Mouse (Mus musculus): ENCODE results near the gene Tenm2. TPM values are rescaled to one million over a fixed set of nuclear protein-coding genes. Genes with fewer than 3 reads are reported as not detected.
A peak's percentile ranks its signal among the peaks of the same experiment; 100 is the strongest.

The Tenm2 gene
- under 1 TPM; 0.62 to 0.76 TPM for total RNA-seq (2021)
- long read RNA-seq, experiment 1 = 0 reads
- long read RNA-seq, experiment 2 = 0 reads

DNA sequence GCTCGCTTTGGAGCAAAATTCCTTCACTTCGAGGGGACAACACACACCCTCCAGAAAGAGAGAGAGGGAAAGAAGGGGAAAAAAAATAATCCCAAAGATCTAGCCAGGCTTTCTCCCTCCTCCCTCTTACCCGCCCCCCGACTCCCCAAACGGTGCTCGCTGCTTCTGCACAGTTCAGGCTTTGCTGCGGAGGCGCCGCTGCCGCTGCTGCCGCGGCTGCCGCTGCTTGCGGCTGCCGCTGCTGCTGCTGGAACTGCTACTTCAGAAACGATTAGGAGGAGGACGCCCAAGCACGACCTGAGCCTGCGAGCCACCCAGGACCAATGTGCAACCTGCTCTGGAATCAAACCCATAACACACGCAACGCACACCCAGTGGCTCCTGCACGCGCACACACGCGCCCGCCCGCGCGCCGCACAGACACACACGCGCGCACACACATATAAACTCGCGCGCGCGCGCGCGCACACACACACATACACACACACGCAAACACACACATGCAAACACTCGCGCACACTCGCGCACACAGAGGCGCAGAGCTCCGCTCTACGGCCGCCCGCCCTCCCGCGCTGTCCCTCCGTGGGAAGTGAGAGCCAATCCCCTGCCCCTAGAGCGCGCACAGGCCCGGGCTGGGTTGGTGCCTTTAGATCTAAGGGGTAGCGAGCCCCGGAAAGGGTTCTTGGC, at the start of gene Tenm2:
Gene Tenm2 (minus strand): TSS at position 51 of the 687 bp plus-strand sequence.
- peak; percentile 14 for DNase-seq
- intact Hi-C loops (cut with DNase I; ENCODE audit: low total_unique reads) = no loop called here

DNA sequence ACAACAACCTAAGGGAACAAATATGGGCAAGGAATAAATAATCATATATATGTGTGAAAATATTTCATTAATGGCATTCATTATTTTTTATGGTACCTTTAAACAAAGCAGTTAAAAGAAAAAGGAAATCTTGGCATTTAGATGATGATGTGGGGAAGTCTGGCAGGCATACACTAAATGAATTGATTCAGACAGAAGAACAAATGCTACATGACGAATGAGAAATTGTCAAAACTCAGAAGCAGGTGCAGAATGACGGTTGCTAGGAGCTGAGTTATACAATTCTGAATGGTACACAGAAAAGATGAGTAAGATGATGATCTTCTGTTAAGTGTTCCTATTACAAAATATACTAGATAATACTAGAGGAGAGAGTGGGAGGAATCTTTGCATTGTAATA, 49.4 kb upstream of the Tenm2 start:
- DNase-seq = no peak
- intact Hi-C loops (cut with DNase I; ENCODE audit: low total_unique reads) = no loop called here

DNA sequence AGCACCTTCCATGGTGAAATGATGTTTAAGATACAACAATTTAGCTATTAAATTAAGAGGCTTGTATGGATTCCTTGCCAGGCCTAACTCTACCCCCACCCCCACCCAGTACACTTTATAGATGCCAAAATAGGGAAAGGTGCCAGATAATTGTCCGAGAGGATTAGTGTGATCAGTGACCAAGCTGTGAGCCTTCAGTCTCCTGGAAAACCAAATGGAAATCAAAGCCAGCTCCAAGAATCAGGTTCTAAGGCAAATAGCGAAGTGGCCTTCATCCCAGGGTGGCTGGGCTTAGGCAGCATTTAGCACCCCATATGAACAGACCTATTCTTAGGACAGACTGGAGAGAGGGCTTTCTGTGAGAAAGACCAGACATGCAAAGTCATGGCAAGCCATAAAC, 13.0 kb upstream of the Tenm2 start:
- no peak for DNase-seq
- intact Hi-C loops (cut with DNase I; ENCODE audit: low total_unique reads) = no loop called here

DNA sequence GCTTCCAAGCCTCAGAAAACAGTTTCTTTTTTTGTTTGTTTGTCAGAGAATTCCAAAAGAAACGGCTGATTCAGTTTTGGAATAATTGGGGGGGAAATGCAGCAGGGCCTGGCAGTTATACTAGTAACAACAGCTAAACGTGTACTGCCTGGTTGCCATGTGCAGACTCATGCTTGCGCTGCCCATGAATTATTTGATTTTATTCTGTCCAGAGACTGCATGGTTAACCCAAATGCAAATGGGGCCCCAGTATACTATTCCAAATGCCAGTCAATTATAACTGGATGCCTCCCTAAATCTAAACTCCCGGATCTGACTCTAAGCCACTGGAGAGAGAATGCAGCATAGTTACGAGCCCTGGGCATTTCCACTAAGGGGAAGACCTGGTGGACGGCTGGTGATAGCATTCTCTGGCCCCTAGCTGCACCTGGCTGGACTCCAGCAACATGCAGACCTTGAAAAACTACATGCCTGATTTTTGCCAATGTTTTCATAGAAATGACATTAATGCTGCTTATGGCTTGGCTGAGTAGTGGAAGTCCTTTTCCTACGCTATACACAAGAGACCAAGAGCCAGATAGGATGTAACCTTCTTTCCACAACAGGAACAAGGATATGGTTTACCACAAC, 1.4 kb upstream of the Tenm2 start:
- no peak for DNase-seq
- intact Hi-C loops (cut with DNase I; ENCODE audit: low total_unique reads) = no loop called here

DNA sequence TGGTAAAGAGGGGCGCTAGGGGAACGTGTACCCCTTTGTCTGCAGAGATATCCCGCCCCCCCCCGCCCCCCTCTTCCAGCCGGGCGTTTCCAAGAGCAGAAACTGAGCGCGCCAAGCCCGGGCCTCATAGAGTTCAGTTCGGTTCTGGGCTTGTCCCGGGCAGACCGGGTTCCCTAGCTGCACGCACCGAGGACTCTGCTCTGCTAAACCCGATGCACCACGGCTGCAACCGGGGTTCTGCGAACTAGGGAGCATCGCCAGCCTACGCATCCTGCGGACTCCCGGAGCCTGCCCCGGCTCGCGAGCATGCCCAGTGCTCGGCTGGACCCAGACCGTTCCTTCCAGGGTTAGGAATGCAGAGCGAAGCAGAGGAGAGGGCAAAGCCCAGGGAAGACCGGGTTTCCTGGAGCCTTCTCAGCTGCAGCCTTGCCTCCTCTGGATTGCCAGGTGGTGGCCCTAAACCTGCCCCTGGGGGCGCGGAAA, 878 bp upstream of the Tenm2 start:
- DNase-seq = peak; percentile 11
- intact Hi-C loops (cut with DNase I; ENCODE audit: low total_unique reads) = no loop called here

DNA sequence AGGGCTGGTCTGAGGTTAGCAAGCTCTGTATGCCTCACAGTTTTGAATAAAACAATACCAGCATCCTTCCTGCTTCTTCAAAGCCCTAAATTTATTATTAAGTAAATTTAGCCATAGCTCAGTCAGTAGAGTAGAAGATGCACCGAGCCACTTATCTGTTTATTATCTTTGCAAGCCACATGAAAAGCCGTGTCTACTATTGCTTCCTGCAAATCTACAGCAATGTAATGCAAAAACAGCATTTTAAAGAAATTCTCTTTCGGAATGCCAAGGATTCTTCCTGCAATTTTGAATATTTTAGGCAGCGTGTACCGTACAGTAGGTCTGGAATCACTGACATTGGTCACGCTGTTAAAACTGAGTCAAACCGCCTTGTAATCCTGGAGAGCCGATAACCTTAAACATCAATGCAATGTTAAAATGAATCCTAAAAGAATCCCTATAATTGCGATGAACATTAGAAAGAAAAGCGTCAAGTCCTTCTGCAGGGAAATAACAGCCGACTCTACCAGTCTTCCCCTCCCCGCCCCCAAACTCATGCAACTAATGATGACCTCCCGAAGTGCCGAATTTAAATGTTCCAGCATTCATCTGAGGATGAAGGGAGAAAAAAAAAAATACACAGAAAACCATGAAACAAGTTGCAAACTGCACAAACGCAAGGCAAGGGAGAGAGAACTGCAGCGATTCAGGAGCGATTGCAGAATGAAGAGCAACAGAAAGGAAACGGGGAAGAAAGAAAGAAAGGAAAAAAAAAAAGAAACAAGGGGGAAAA, 556 bp downstream of the Tenm2 start:
- no peak for DNase-seq
- intact Hi-C loops (cut with DNase I; ENCODE audit: low total_unique reads) = no loop called here

DNA sequence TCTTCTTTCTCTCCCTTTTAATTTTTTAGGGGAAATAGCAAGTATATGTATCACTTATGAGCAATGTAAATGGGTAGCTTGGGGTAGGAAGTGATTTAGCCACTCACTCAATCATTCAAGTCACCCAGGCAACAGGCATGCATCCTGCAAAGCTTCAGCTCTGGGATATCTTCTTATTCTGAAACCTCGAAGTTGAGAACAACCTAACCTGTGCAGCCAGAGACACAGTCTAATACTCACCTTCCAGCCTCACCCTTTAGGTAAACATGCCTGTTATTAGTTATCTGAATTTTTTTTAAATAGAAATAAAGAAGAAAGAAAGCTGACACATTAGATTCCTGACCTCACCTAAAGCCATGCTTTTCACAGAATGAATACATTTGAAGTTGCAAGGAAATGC, 8.4 kb downstream of the Tenm2 start:
- no peak for DNase-seq
- intact Hi-C loops (cut with DNase I; ENCODE audit: low total_unique reads) = no loop called here

DNA sequence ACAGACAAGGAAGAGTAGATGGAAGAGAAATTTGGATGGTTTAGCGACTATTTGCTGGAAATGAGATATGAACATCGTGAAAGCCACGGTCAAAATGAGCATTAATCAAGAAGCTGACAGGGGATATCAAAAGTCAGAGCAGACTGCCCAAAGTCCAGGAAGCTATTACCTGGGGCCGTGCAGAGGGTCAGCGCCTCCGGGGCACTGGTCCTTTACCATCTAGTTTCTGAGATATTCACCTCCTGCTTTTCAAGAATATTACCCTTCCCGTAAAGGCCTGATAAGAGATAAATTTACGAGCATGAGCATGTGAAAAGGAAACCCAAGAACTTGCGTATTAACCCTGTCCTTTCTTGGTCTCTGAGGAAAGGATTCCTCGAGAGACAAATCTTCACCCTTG, 8.8 kb downstream of the Tenm2 start:
- intact Hi-C loops (cut with DNase I; ENCODE audit: low total_unique reads) = no loop called here
- DNase-seq = no peak

DNA sequence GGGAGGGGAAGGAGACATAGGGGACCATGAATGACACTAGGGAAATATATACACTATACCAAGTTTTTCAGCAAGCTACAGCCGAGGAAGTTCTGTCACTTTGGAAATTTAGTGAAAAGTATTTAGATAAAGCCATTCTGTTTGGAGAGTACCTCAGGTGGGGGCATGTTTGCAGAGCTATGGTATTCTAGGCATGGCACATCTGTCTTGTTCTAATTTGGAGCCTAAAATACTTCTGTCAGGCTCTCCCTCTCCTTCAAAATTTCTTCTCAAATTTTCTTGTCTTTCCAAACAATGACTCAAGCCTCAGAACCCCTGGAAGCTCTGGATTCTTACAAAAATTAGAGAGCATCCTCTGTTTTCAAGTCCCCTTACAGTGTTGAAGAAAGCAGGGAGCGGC, 13.0 kb downstream of the Tenm2 start:
- intact Hi-C loops (cut with DNase I; ENCODE audit: low total_unique reads) = no loop called here
- no peak for DNase-seq

DNA sequence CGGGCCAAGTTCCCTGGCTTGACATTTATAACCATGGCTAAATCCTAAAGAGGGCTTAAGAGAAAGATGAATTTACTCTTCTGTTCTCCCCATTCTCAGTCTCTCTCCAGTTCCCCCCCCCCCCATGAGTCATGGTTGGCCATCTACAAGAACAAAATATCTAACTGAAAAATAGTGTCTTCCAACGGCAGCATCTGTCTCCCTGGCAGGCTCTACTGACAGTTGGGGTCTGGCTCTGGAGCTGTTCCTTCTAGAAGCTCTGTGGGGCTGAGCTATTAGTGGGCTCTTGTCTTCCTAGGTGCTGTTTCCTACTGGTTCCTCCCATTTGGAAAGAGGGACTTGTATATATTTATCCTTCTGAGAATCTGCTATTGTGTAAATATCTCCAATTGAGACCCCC, 13.7 kb downstream of the Tenm2 start:
- no peak for DNase-seq
- intact Hi-C loops (cut with DNase I; ENCODE audit: low total_unique reads) = no loop called here

DNA sequence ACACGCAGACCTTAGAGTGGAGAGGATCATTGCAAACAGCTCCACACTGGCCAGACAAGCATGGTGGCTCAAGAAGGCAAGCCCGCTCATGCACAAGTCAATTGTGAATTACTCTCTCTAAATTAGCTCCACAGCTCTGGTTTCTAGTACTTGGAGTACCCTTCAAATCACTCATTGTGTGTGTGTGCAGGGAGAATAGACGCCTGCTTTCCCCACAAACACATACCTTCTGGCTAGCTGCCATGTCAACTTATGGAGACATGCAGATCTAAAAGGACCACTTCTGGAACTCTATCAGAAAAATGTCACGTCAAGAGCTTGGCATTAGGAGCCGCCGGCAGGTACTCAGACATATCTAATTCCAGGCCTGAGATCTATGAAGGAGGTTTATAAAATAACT, 14.8 kb downstream of the Tenm2 start:
- no peak for DNase-seq
- intact Hi-C loops (cut with DNase I; ENCODE audit: low total_unique reads) = no loop called here

DNA sequence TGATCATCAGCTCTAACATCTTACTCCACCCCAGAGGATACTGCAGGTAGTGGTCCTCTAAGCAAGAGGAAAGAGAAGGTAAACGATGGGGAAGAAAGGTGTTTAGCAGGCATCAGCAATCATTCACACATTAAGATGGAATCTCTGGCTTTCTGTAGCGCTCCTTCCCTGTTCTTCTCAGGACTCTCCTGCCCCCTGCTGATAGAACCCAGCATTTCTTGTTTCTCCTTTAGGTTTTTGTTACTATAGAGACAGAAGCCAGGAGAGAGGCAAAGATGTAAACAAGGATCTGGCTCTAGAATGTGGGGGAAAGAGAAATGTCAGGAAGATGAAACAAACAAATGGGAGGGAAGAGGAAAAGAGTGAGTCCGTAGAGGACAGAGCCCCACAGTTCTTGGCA, 49.6 kb downstream of the Tenm2 start:
- intact Hi-C loops (cut with DNase I; ENCODE audit: low total_unique reads) = no loop called here
- no peak for DNase-seq

DNA sequence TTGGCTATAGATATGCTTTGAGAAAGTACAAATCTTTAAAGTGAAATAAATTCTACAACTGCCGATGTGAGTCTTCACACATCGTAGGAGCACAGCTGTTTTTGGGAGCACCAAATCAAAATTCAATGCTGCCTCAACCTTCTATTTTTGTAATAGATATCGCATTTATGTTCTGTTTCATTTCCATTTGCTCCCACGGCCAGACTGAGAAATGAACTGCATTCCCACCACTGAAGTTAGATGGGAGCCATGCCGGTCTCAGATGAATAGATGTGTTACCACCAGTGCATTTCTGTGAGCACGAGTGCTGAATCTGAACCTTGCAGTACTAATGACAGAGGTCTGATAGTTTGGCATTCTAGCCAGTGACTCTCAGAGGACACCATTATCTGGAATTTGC, 58.3 kb downstream of the Tenm2 start:
- intact Hi-C loops (cut with DNase I; ENCODE audit: low total_unique reads) = no loop called here
- DNase-seq = no peak

DNA sequence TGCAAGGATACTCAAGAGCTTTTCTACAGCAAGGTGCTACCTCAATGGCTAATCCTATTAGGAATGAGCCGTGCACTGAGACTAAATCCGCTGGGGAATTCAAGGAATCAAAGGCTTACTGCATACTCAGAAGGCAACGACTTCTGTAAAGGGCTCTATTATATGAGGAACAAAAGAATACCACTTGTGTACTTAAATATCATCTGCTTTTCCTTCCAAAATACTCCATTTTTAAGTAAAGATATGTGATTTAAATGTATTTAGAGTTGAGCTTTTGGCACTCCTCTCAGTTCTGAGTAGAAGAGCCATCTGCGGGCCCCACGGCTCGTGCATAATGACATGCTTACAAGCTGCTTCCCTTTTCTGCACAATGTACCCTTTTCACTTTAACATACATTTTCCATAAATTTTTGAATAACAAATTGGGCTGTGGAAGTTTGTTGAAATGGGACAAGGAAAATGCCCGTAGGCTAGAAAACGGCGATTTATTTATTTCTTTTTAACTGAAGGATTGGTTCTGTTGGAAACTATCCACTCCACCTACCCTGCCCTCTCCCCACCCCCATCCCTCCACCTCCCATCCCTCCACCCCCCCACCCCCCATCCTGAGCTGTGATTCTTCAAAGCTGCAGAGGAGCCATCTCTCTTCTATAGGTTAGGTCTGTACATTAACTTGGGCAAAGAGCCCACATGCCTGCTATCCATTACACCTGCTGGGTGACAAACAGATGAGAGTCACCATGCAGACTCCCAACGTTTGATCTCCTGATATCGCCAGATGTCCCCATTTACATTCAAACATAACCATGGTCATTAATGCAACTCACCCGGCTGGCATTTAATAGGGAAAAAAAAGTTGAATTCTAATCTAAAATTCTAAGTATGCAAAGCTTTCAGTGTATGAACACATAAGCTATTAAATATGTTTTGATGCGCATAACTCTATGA, 81.6 kb downstream of the Tenm2 start:
- intact Hi-C loops (cut with DNase I; ENCODE audit: low total_unique reads) = no loop called here
- DNase-seq = no peak

DNA sequence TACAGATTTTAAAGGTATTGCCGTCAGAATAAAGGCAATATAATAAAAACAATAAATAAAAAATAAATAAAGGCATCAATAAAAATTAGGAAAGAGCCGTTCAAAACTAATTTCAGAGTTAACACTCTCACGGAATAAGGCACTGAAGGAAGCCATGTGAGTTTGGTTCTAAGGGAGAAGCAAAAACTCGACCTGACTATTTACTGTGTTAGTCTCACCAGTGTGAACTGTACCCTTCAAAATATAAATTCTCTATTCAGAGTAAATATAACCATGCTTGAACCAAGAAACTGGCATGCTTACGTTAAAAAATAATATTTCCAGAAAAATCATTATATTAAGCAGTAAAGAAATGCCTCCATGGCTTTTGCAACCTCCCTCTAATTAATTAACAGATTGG, 82.4 kb downstream of the Tenm2 start:
- DNase-seq = no peak
- intact Hi-C loops (cut with DNase I; ENCODE audit: low total_unique reads) = no loop called here

DNA sequence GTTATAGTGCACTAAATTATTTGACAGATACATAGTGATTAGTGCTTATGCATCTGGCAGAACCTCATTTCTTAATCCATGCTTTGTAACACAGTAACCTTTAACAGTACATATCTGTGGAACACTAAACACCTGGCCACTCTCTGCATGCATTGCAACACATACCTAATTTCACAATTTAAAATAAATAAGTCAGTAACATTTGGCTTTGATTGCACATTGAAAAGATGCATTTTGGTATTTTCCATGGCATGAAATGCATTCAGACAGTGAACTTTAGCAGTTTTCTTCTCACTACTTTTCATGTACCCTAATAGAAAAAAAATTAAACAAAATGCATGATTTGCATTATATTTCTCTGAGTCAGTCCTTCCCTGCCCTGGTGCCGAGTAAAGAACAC, 85.8 kb downstream of the Tenm2 start:
- intact Hi-C loops (cut with DNase I; ENCODE audit: low total_unique reads) = no loop called here
- DNase-seq = no peak

DNA sequence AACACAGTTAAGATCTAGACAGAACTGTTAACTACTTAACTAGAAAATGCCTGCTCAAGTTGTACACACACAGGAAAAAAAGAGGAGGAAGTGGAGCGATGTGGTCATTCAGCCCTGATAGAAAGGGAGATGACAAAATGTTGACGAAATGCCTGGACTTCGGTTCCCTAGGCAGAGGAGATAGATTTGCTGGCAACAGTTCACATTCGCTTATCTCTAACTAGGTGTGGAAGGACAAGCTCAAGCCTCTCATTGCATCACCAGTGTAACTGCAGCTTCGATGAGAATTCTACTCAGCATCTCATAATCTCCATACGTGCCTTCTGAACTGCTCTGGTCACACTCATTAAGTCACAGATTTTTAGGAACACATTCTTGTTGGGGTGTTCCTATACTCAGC, 91.8 kb downstream of the Tenm2 start:
- intact Hi-C loops (cut with DNase I; ENCODE audit: low total_unique reads) = no loop called here
- DNase-seq = no peak

DNA sequence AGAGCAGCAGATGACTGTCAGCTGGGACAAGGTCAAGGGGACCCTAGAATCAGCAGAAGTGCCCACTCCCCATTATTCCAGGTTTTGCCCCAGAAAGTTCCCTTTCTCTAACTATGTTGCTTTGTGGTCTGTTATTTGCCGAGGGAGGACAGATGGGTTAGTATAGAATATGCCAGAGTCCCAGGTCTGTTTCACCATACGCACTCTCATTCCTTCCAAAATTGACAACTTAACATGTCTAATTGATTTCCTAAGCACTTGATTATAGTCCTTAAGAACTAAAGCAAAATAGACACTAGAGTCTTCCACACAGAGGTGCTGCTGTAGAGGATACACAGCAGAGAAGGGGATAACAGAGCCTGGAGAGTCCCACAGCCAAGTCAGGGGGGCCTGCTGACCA, 92.3 kb downstream of the Tenm2 start:
- no peak for DNase-seq
- intact Hi-C loops (cut with DNase I; ENCODE audit: low total_unique reads) = no loop called here

DNA sequence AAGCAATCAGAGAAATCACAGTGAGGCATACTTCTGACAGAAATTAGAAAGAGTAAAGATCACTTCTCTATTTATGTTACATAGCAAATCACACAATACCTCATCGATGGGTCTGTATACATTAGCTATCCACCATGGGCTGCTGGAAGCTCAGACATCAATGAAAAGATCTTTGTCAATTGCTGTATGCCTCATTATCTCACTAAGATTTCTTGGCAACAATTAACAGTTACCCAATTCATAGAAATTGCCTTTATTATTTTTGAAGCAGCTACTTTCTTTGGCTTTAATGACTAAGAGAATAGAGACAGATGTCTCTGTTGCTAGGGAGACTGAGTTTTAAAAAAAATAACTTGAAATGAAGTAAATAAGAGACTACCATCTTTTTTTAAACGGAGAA, 106.9 kb downstream of the Tenm2 start:
- intact Hi-C loops (cut with DNase I; ENCODE audit: low total_unique reads) = no loop called here
- no peak for DNase-seq

DNA sequence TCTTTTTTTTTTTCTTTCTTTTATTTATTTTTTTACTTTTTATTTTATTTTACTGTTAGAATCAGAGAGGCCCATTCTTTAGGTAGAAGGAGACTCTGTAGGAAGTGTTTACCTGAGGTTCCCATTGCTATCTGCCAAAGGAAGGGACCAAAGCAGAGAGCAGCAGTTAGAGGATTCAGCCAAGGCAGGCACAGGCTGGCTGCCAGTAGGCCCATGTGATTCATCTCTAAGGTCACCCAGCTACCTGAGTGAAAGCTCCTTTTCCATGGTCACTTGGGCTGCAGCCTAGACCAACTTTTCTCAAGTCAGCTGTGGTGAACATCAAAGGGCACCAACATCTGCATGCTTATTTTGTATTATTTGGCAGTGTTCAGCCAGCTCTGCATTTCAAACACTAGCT, 117.7 kb downstream of the Tenm2 start:
- DNase-seq = no peak
- intact Hi-C loops (cut with DNase I; ENCODE audit: low total_unique reads) = no loop called here

Data from gastrocnemius, postnatal 14 days (tissue).